Mouse (Mus musculus): ENCODE results near the gene Bpifb5. TPM values are rescaled to one million over a fixed set of nuclear protein-coding genes. Genes with fewer than 3 reads are reported as not detected.
"Not testable (repeated sequence)": the region's sequence is repeated elsewhere in the genome, so short reads cannot be mapped to it uniquely, and the experiment has no call there.

Bpifb5 gene
- polyA plus RNA-seq, 1 experiment from 2014 or later: 0.26 TPM

- 8% methylated on average over 2 of the region's 2 CpGs for WGBS
- H3K36me3 ChIP-seq (ENCODE audit: control insufficient read depth, insufficient read depth, low read length): no peaks in the 10 kb centered on the region
- peak overlapping the region; percentile 28; the same call in 1 of the 2 replicates for H3K4me2 ChIP-seq
- H3K27ac ChIP-seq (ENCODE audit: low read depth, low read length): no peak overlapping the region
- peaks cover 9% of the 10 kb centered on the region for H3K4me1 ChIP-seq (ENCODE audit: control insufficient read depth, insufficient read depth, low read length)
- no peaks in the 10 kb centered on the region for H3K27me3 ChIP-seq (ENCODE audit: control insufficient read depth, insufficient read depth, low read length)
- ATAC-seq (ENCODE audit: low FRiP score) (peak; percentile 44; the same call in 1 of the 2 replicates), DNase-seq (ENCODE audit: low spot score, missing footprints) (peak; percentile 84)
- no peaks in the 10 kb centered on the region for H3K9me3 ChIP-seq (ENCODE audit: control insufficient read depth, low read length)
- peak overlapping the region; percentile 27; the same call in 1 of the 2 replicates for H3K9ac ChIP-seq (ENCODE audit: low read length)
- no peak overlapping the region for H3K4me3 ChIP-seq (ENCODE audit: low read depth, low read length)
Observed at GRCm38 (mm10) chr2:154223917-154224273, 353 bp downstream of the Bpifb5 start.

- Histone ChIP-seq H3K4me2 (no peak overlapping the region), H3K27me3 (ENCODE audit: control insufficient read depth, insufficient read depth, low read length) (no peaks in the 10 kb centered on the region), H3K9ac (ENCODE audit: low read length) (no peak overlapping the region), H3K9me3 (ENCODE audit: control insufficient read depth, low read length) (no peaks in the 10 kb centered on the region), H3K27ac (ENCODE audit: low read depth, low read length) (no peak overlapping the region), H3K4me1 (ENCODE audit: control insufficient read depth, insufficient read depth, low read length) (peaks cover 9% of the 10 kb centered on the region), H3K4me3 (ENCODE audit: low read depth, low read length) (no peak overlapping the region), H3K36me3 (ENCODE audit: control insufficient read depth, insufficient read depth, low read length) (no peaks in the 10 kb centered on the region)
- ATAC-seq (ENCODE audit: low FRiP score): no peak
- DNase-seq (ENCODE audit: low spot score, missing footprints): no peak
- WGBS: 74% methylated on average over 4 of the region's 4 CpGs
Observed at GRCm38 (mm10) chr2:154226991-154227390, 3.4 kb downstream of the Bpifb5 start.

DNA sequence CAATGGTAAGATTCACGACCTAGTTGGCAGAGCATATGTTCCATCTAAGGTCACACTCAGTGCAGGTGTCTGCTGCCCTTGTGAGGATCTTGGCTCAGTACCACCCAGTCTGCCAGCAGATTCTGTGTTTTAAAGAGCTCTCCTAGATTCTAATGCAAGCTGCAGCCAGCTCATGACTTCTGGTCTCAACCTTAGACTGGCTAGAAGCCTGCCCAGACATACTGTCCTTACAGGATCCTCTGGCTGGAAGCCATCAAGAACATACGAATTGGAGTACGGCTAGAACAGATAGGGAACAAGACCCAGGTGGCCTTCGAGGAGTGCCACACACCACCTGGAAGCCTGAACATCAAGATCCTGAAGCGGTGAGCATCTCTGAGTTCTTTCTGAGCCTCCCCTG is 4.3 kb downstream of the Bpifb5 start:
- Histone ChIP-seq H3K9me3 (ENCODE audit: control insufficient read depth, low read length) (no peaks in the 10 kb centered on the region), H3K4me2 (no peak overlapping the region), H3K27me3 (ENCODE audit: control insufficient read depth, insufficient read depth, low read length) (no peaks in the 10 kb centered on the region), H3K4me3 (ENCODE audit: low read depth, low read length) (no peak overlapping the region), H3K4me1 (ENCODE audit: control insufficient read depth, insufficient read depth, low read length) (peaks cover 9% of the 10 kb centered on the region), H3K9ac (ENCODE audit: low read length) (no peak overlapping the region), H3K36me3 (ENCODE audit: control insufficient read depth, insufficient read depth, low read length) (no peaks in the 10 kb centered on the region), H3K27ac (ENCODE audit: low read depth, low read length) (no peak overlapping the region)
- WGBS: 89% methylated on average over 5 of the region's 5 CpGs
- DNase-seq (ENCODE audit: low spot score, missing footprints) (no peak), ATAC-seq (ENCODE audit: low FRiP score) (no peak)

- no peaks in the 10 kb centered on the region for H3K4me1 ChIP-seq (ENCODE audit: control insufficient read depth, insufficient read depth, low read length)
- WGBS: 91% methylated on average over 6 of the region's 6 CpGs
- H3K9me3 ChIP-seq (ENCODE audit: control insufficient read depth, low read length): no peaks in the 10 kb centered on the region
- H3K4me2 ChIP-seq: no peak overlapping the region
- H3K27me3 ChIP-seq (ENCODE audit: control insufficient read depth, insufficient read depth, low read length): no peaks in the 10 kb centered on the region
- ATAC-seq (ENCODE audit: low FRiP score) (no peak), DNase-seq (ENCODE audit: low spot score, missing footprints) (no peak)
- H3K4me3 ChIP-seq (ENCODE audit: low read depth, low read length): no peak overlapping the region
- no peak overlapping the region for H3K9ac ChIP-seq (ENCODE audit: low read length)
- no peaks in the 10 kb centered on the region for H3K36me3 ChIP-seq (ENCODE audit: control insufficient read depth, insufficient read depth, low read length)
- H3K27ac ChIP-seq (ENCODE audit: low read depth, low read length): no peak overlapping the region
Observed at GRCm38 (mm10) chr2:154233426-154233825, 9.9 kb downstream of the Bpifb5 start.

GRCm38 (mm10) chr2:154240771-154241170 is 17.2 kb downstream of the Bpifb5 start:
- Histone ChIP-seq H3K27me3 (ENCODE audit: control insufficient read depth, insufficient read depth, low read length) (no peaks in the 10 kb centered on the region), H3K4me1 (ENCODE audit: control insufficient read depth, insufficient read depth, low read length) (no peaks in the 10 kb centered on the region), H3K4me3 (ENCODE audit: low read depth, low read length) (no peak overlapping the region), H3K9me3 (ENCODE audit: control insufficient read depth, low read length) (no peaks in the 10 kb centered on the region), H3K27ac (ENCODE audit: low read depth, low read length) (no peak overlapping the region), H3K36me3 (ENCODE audit: control insufficient read depth, insufficient read depth, low read length) (no peaks in the 10 kb centered on the region), H3K4me2 (no peak overlapping the region), H3K9ac (ENCODE audit: low read length) (no peak overlapping the region)
- no peak for DNase-seq (ENCODE audit: low spot score, missing footprints)
- 89% methylated on average over 6 of the region's 6 CpGs for WGBS
- ATAC-seq (ENCODE audit: low FRiP score): no peak

DNA sequence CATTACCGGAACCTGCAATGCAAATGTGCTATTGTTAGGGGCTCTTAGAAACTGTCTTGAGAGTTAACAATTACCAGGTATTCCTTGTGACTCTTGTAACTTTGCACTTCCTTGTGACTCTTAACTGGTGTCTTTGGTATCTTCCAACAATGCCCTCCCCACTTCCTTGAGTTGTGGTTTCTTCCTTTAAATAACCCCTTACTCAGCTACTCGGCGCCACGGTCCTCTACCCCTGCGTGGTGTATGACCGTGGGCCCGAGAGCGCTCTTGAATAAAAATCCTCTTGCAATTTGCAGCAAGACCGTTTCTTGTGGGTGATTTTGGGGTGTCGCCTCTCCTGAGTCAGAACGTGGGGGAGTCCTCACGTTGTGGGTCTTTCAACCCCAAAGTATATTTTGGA is 19.2 kb downstream of the Bpifb5 start:
- 94% methylated on average over 11 of the region's 12 CpGs for WGBS
- H3K27ac ChIP-seq (ENCODE audit: low read depth, low read length); ATAC-seq (ENCODE audit: low FRiP score); H3K27me3 ChIP-seq (ENCODE audit: control insufficient read depth, insufficient read depth, low read length); H3K36me3 ChIP-seq (ENCODE audit: control insufficient read depth, insufficient read depth, low read length); H3K9me3 ChIP-seq (ENCODE audit: control insufficient read depth, low read length); H3K9ac ChIP-seq (ENCODE audit: low read length); DNase-seq (ENCODE audit: low spot score, missing footprints); H3K4me2 ChIP-seq; H3K4me3 ChIP-seq (ENCODE audit: low read depth, low read length); H3K4me1 ChIP-seq (ENCODE audit: control insufficient read depth, insufficient read depth, low read length): not testable (repeated sequence)

DNA sequence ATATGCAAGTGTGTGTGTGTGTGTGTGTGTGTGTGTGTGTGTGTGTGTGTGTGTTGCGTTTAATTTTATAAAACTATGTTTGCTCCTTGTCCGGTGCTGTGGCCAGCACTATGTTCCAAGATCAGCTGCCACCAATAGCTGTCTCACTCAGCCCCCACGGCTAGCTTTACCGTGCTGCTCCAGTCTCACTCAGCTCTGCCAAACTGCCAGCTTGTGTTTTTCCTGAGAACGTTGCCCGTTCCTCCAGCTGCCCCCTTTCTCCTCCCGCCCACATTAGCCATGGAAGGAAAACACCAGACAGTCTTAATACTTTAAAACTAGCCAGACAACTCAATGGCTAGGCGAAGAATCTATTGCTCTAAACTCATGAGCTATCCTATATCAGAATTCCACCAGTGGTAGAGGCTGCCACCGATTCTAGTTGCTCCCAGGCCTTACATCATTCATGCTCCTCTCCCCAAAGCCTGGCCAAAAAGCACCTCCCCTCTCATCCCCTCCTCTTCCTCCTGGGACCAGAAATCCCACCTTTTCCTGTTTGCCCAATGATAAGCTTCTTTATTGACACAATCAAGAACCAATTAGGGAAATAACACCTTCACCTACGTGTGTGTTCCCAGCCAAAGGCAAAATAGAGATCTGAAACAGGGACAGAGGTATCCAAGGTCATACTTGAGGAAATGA is 20.0 kb downstream of the Bpifb5 start:
- Histone ChIP-seq H3K9ac (ENCODE audit: low read length) (no peak overlapping the region), H3K27me3 (ENCODE audit: control insufficient read depth, insufficient read depth, low read length) (no peaks in the 10 kb centered on the region), H3K9me3 (ENCODE audit: control insufficient read depth, low read length) (no peaks in the 10 kb centered on the region), H3K36me3 (ENCODE audit: control insufficient read depth, insufficient read depth, low read length) (no peaks in the 10 kb centered on the region), H3K4me2 (no peak overlapping the region), H3K4me1 (ENCODE audit: control insufficient read depth, insufficient read depth, low read length) (no peaks in the 10 kb centered on the region), H3K27ac (ENCODE audit: low read depth, low read length) (no peak overlapping the region), H3K4me3 (ENCODE audit: low read depth, low read length) (no peak overlapping the region)
- WGBS: 90% methylated on average over 10 of the region's 10 CpGs
- DNase-seq (ENCODE audit: low spot score, missing footprints): no peak
- no peak for ATAC-seq (ENCODE audit: low FRiP score)

GRCm38 (mm10) chr2:154245322-154245721 is 21.8 kb downstream of the Bpifb5 start:
- H3K4me3 ChIP-seq (ENCODE audit: low read depth, low read length): no peak overlapping the region
- no peaks in the 10 kb centered on the region for H3K27me3 ChIP-seq (ENCODE audit: control insufficient read depth, insufficient read depth, low read length)
- H3K9ac ChIP-seq (ENCODE audit: low read length): no peak overlapping the region
- no peaks in the 10 kb centered on the region for H3K9me3 ChIP-seq (ENCODE audit: control insufficient read depth, low read length)
- DNase-seq (ENCODE audit: low spot score, missing footprints) (no peak), ATAC-seq (ENCODE audit: low FRiP score) (no peak)
- WGBS: 89% methylated on average over 5 of the region's 5 CpGs
- no peak overlapping the region for H3K27ac ChIP-seq (ENCODE audit: low read depth, low read length)
- H3K4me2 ChIP-seq: no peak overlapping the region
- H3K4me1 ChIP-seq (ENCODE audit: control insufficient read depth, insufficient read depth, low read length): no peaks in the 10 kb centered on the region
- no peaks in the 10 kb centered on the region for H3K36me3 ChIP-seq (ENCODE audit: control insufficient read depth, insufficient read depth, low read length)

GRCm38 (mm10) chr2:154255254-154255653 is 31.7 kb downstream of the Bpifb5 start:
- H3K4me3 ChIP-seq (ENCODE audit: low read depth, low read length); H3K9me3 ChIP-seq (ENCODE audit: control insufficient read depth, low read length); H3K27me3 ChIP-seq (ENCODE audit: control insufficient read depth, insufficient read depth, low read length); H3K4me2 ChIP-seq; H3K4me1 ChIP-seq (ENCODE audit: control insufficient read depth, insufficient read depth, low read length); ATAC-seq (ENCODE audit: low FRiP score); H3K9ac ChIP-seq (ENCODE audit: low read length); H3K36me3 ChIP-seq (ENCODE audit: control insufficient read depth, insufficient read depth, low read length); H3K27ac ChIP-seq (ENCODE audit: low read depth, low read length); DNase-seq (ENCODE audit: low spot score, missing footprints): not testable (repeated sequence)
- 75% methylated on average over 2 of the region's 4 CpGs for WGBS
